Mouse (Mus musculus) forebrain, embryonic 11.5 days (tissue): ENCODE measurements around the gene Izumo4. TPM values are rescaled to one million over a fixed set of nuclear protein-coding genes. Genes with fewer than 3 reads are reported as not detected.

Experiments
- ATAC-seq: fragments of 200-750 bp; cut with Nextera tagmentation; replicated peaks from 2 replicates; pipeline ENCODE4 v1.8.0; 2017; ENCODE audit warnings: moderate TSS enrichment; ENCODE audit not compliant: low FRiP score
- DNase-seq: peaks from one replicate; pipeline ENCODE4 v3.0.0-alpha.2; 2017; ENCODE audit warnings: low spot score
- H3K27ac ChIP-seq: fragments of 300-500 bp; sonication (generic); 2 replicates; pipeline ENCODE4 v1.5.1; 2014; ENCODE audit warnings: low read depth, low read length
- H3K27me3 ChIP-seq: fragments of 300-500 bp; sonication (generic); 2 replicates; pipeline ENCODE4 v1.6.1; 2014; ENCODE audit warnings: mild to moderate bottlenecking, low read length, mixed read lengths; ENCODE audit not compliant: control insufficient read depth, insufficient read depth
- H3K36me3 ChIP-seq: fragments of 300-500 bp; sonication (generic); 2 replicates; pipeline ENCODE4 v1.6.1; 2014; ENCODE audit warnings: mild to moderate bottlenecking, low read length, moderate library complexity, mixed read lengths; ENCODE audit not compliant: control insufficient read depth, insufficient read depth
- H3K4me1 ChIP-seq: fragments of 300-500 bp; sonication (generic); replicated peaks from 2 replicates; pipeline ENCODE4 v1.6.1; 2014; ENCODE audit warnings: low read length, mixed read lengths; ENCODE audit not compliant: control insufficient read depth, insufficient read depth
- H3K4me2 ChIP-seq: fragments of 300-500 bp; sonication (generic); 2 replicates; pipeline ENCODE4 v1.6.1; 2014; ENCODE audit warnings: low read depth, mild to moderate bottlenecking, low read length, moderate library complexity, mixed read lengths; ENCODE audit not compliant: severe bottlenecking
- H3K4me3 ChIP-seq: fragments of 300-500 bp; sonication (generic); 2 replicates; pipeline ENCODE4 v1.5.1; 2014; ENCODE audit warnings: low read depth, low read length
- H3K9ac ChIP-seq: fragments of 300-500 bp; sonication (generic); 2 replicates; pipeline ENCODE4 v1.6.1; 2014; ENCODE audit warnings: low read length
- H3K9me3 ChIP-seq: fragments of 300-500 bp; sonication (generic); 2 replicates; pipeline ENCODE4 v1.6.1; 2016; ENCODE audit warnings: low read length, mixed read lengths; ENCODE audit not compliant: control insufficient read depth
- WGBS: fragments of 180-500 bp; shearing (Covaris S2); extraction: QIAGEN DNeasy Blood & Tissue Kit; methylation state at CpG from one replicate; pipeline ENCODE4 v1.1.7; 2014; 5-methylcytosine and 5-hydroxymethylcytosine counted together
- polyA plus RNA-seq: library from polyadenylated mRNA; unstranded; fragments of >200 nt; fragmentation: Nextera tagmentation; extraction: Ambion mirVana; gene quantifications from 2 replicates; pipeline ENCODE4 v1.2.1, GENCODE M21; 2014

Gene Izumo4
- polyA plus RNA-seq, 1 experiment from 2014 or later, result 4.8 TPM

- WGBS, result 86% methylated on average over 9 of the region's 9 CpGs
- Histone ChIP-seq H3K9ac (no peak overlapping the region), H3K27ac (no peak overlapping the region), H3K4me2 (no peak overlapping the region), H3K4me1 (peaks cover 5% of the 10 kb centered on the region), H3K36me3 (no peaks in the 10 kb centered on the region), H3K9me3 (no peaks in the 10 kb centered on the region), H3K4me3 (no peak overlapping the region), H3K27me3 (no peaks in the 10 kb centered on the region)
- ATAC-seq (no peak), DNase-seq (no peak)
Measured at GRCm38 (mm10) chr10:80697812-80698211, 4.2 kb upstream of the Izumo4 start.

- 92% methylated on average over 9 of the region's 9 CpGs for WGBS
- Histone ChIP-seq H3K36me3 (no peaks in the 10 kb centered on the region), H3K9ac (no peak overlapping the region), H3K27ac (no peak overlapping the region), H3K27me3 (no peaks in the 10 kb centered on the region), H3K4me2 (no peak overlapping the region), H3K4me1 (peaks cover 9% of the 10 kb centered on the region), H3K4me3 (no peak overlapping the region), H3K9me3 (no peaks in the 10 kb centered on the region)
- ATAC-seq (no peak), DNase-seq (no peak)
Measured at GRCm38 (mm10) chr10:80698605-80699004, 3.4 kb upstream of the Izumo4 start.

DNA sequence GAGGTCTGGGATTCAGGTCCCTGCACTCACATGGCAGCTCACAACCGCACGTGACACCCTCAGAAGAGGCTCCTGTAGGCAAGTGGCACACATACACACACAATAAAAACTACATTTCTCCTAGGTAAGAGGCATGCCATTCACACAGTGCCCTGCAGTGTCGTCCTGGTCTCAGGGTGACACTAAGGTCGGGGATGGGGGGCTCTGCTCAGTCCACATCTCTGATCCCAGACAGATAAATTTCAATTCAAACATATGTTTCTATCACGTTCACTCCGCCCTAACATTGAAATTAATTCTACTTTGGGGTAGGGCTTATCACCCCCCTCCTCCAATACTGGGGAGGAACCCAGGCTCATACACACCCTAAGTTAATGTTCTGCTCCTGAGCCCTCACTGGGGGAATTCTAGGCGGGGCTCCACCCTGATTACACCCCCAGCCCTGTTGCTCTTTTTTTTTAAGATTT lies 1.9 kb upstream of the Izumo4 start:
- Histone ChIP-seq H3K4me2 (no peak overlapping the region), H3K27me3 (no peaks in the 10 kb centered on the region), H3K4me3 (no peak overlapping the region), H3K9me3 (no peaks in the 10 kb centered on the region), H3K9ac (no peak overlapping the region), H3K36me3 (no peaks in the 10 kb centered on the region), H3K27ac (no peak overlapping the region), H3K4me1 (peaks cover 9% of the 10 kb centered on the region)
- DNase-seq (no peak), ATAC-seq (no peak)
- 85% methylated on average over 7 of the region's 7 CpGs for WGBS

DNA sequence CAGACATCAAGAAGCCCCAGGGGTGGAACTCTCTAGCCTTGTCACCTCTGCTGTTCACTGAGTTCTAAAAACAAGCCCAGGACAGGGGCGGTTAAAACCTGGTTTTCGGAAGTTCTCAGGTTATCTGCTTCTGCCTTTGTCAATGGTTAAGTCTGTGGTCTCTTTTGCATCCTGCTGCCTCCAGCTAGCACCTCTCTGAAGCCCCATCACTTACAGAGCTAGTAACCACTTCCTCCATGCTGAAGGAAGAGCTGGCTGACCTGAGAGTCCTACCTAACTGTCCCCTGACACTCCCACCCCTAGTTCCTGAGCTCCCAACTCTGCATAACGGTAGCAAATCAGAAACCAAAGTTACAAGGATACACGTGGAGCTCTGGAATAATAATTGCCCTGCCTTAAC lies 1.3 kb upstream of the Izumo4 start:
- no peak overlapping the region; the same call in 1 of the 2 replicates for H3K9ac ChIP-seq
- WGBS, result 59% methylated on average over 4 of the region's 4 CpGs
- no peaks in the 10 kb centered on the region for H3K9me3 ChIP-seq
- no peak overlapping the region for H3K27ac ChIP-seq
- H3K36me3 ChIP-seq, result no peaks in the 10 kb centered on the region
- H3K27me3 ChIP-seq, result no peaks in the 10 kb centered on the region
- peaks cover 9% of the 10 kb centered on the region for H3K4me1 ChIP-seq
- peak overlapping the region; percentile 71 for H3K4me2 ChIP-seq
- H3K4me3 ChIP-seq, result peak overlapping the region; percentile 36
- DNase-seq (no peak), ATAC-seq (no peak)

DNA sequence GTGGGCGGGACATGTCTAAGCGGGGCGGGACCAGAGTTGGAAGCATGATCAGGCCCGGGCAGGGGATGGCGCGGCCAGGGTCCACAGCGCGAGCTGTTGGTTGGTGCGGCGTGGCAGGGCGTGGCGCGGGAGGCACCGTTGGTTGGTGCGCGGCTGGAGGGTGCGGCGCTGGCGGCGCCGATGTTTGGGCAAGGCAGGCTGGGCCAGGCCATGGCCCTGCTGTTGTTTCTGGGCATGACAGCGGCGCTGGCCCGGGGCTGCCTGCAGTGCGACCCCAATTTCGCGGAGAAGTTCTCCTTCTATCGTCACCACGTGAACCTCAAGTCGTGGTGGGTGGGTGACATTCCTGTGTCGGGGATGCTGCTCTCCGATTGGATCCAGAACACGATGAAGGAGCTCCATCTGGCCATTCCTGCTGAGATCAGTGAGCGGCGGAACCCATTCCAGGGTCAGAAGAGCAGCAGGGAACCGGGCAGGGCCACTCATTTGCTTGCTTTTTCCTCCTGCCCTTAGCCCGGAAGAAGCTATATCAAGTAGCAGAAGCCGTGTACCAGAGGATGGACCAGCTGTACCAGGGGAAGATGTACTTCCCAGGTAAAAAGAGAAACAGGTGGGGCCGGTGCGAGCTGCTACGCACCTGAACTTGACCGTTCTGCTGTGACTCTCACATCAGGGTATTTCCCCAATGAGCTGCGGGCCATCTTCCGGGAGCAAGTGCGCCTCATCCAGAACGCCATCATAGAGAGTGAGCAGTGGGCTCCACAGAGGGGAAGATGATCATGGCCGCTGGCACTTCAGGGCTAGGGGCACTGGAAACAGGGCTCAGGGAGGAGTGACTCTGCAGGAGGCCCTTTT lies 779 bp downstream of the Izumo4 start:
- peaks cover 5% of the 10 kb centered on the region for H3K36me3 ChIP-seq
- no peaks in the 10 kb centered on the region for H3K27me3 ChIP-seq
- peak; percentile 97 for DNase-seq
- H3K27ac ChIP-seq, result peak overlapping the region; percentile 18
- 2% methylated on average over 47 of the region's 47 CpGs for WGBS
- ATAC-seq, result peak; percentile 91
- peak overlapping the region; percentile 71 for H3K4me2 ChIP-seq
- no peaks in the 10 kb centered on the region for H3K9me3 ChIP-seq
- H3K4me1 ChIP-seq, result peaks cover 9% of the 10 kb centered on the region
- peak overlapping the region; percentile 36 for H3K4me3 ChIP-seq
- H3K9ac ChIP-seq, result peak overlapping the region; percentile 37

DNA sequence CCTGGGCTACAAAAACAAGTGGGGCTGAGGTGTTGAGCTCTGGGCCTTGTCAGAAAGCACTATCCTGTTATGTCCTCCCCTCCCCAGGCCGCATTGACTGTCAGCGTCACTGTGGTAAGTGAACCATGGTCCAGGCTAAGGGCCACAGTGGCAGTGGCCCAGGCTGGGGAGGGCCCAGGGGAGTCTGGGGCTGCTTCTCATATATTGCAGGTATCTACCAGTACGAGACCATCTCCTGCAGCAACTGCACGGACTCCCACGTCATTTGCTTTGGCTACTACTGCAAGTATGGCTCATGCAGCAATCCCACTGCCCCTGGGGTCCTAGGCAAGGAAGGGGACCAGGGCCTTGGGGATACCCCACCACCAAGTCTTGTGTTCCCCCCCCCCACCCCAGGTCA lies 1.7 kb downstream of the Izumo4 start:
- H3K9me3 ChIP-seq, result no peaks in the 10 kb centered on the region
- no peaks in the 10 kb centered on the region for H3K27me3 ChIP-seq
- H3K36me3 ChIP-seq, result peaks cover 9% of the 10 kb centered on the region
- peak overlapping the region; percentile 71; the same call in 1 of the 2 replicates for H3K4me2 ChIP-seq
- WGBS, result 92% methylated on average over 5 of the region's 5 CpGs
- no peak overlapping the region for H3K4me3 ChIP-seq
- DNase-seq (no peak), ATAC-seq (no peak)
- H3K4me1 ChIP-seq, result peaks cover 9% of the 10 kb centered on the region
- no peak overlapping the region for H3K27ac ChIP-seq
- no peak overlapping the region for H3K9ac ChIP-seq

DNA sequence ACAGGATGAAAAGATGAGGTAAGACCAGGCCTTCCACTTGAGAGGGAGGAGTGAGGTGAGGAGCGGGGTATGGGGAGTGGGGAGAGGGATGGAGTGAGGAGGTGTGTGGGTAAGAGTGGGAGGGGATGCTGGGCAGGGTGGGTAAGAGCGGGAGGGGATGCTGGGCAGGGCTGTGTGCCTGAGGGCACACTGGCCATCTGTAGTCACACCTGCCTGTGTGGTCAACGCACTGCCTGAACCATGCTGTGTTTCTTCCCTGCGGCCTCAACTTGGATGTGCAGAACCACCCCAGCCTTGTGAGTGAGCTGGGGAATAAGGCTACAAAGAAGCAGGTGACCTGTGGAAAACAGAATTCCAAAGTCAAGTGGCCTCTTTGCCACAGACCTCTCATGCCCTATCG lies 2.4 kb downstream of the Izumo4 start:
- Histone ChIP-seq H3K4me2 (no peak overlapping the region), H3K27me3 (no peaks in the 10 kb centered on the region), H3K4me1 (peaks cover 9% of the 10 kb centered on the region), H3K9ac (no peak overlapping the region), H3K9me3 (no peaks in the 10 kb centered on the region), H3K27ac (no peak overlapping the region), H3K36me3 (peaks cover 13% of the 10 kb centered on the region), H3K4me3 (no peak overlapping the region)
- DNase-seq (no peak), ATAC-seq (no peak)
- WGBS, result 87% methylated on average over 5 of the region's 5 CpGs

- Histone ChIP-seq H3K36me3 (peaks cover 13% of the 10 kb centered on the region), H3K9me3 (no peaks in the 10 kb centered on the region), H3K4me3 (no peak overlapping the region), H3K27me3 (no peaks in the 10 kb centered on the region), H3K4me1 (peaks cover 8% of the 10 kb centered on the region), H3K4me2 (no peak overlapping the region), H3K9ac (no peak overlapping the region), H3K27ac (no peak overlapping the region)
- ATAC-seq, result no peak
- WGBS, result 69% methylated on average over 3 of the region's 3 CpGs
- no peak for DNase-seq
Measured at GRCm38 (mm10) chr10:80705033-80705432, 3.0 kb downstream of the Izumo4 start.

GRCm38 (mm10) chr10:80705479-80705878 lies 3.5 kb downstream of the Izumo4 start:
- ATAC-seq (no peak), DNase-seq (no peak)
- WGBS, result 78% methylated on average over 3 of the region's 3 CpGs
- H3K36me3 ChIP-seq, result peaks cover 13% of the 10 kb centered on the region
- H3K4me1 ChIP-seq, result peaks cover 8% of the 10 kb centered on the region
- H3K9me3 ChIP-seq, result no peaks in the 10 kb centered on the region
- H3K27ac ChIP-seq, result no peak overlapping the region
- H3K4me2 ChIP-seq, result no peak overlapping the region
- H3K9ac ChIP-seq, result no peak overlapping the region
- no peak overlapping the region for H3K4me3 ChIP-seq
- H3K27me3 ChIP-seq, result no peaks in the 10 kb centered on the region
